Mouse (Mus musculus): ENCODE measurements around the gene Tead3. TPM values are rescaled to one million over a fixed set of nuclear protein-coding genes. Genes with fewer than 3 reads are reported as not detected.
"Not testable (repeated sequence)": the region's sequence is repeated elsewhere in the genome, so short reads cannot be mapped to it uniquely, and the experiment has no call there.

Tead3 gene
- total RNA-seq, 2 experiments from 2014 or later: 2.0 to 2.4 TPM

DNA sequence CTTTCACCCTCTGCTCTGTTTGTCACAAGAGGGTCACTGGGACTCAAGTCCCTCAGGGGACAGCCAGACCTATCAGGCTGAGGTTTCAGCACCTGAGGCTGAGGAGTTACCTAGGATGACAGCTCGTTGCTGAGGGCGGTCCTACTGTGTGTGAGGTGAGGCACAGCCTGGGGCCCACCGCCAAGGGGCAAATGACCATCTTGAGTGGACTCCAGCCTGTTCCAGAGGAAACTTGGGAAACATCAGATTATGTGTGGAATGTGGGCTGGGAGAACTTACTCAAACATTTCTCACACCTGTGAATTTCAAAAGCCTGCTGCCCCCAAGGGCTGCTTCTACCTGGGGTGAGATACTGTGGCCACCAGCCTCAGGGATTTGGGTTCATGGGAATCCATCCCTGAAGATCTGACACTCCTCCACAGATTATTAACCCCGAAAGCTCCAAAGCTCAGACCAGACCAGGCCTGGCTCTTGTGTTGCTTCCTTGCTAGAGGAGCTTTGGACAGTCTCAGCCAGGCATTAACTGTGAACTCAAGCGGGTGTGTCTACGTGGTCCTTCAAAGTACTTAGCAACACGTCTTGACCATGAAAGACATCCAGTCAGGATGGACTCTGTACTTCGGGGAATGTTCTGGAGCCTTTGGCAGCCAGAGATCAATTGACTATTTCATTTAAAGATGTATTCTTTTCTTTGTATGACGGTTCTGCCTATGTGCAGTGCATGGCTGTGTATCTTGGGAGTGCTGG, 10.1 kb upstream of the Tead3 start:
- DNase-seq (ENCODE audit: low spot score in 2 of 2): no peak

DNA sequence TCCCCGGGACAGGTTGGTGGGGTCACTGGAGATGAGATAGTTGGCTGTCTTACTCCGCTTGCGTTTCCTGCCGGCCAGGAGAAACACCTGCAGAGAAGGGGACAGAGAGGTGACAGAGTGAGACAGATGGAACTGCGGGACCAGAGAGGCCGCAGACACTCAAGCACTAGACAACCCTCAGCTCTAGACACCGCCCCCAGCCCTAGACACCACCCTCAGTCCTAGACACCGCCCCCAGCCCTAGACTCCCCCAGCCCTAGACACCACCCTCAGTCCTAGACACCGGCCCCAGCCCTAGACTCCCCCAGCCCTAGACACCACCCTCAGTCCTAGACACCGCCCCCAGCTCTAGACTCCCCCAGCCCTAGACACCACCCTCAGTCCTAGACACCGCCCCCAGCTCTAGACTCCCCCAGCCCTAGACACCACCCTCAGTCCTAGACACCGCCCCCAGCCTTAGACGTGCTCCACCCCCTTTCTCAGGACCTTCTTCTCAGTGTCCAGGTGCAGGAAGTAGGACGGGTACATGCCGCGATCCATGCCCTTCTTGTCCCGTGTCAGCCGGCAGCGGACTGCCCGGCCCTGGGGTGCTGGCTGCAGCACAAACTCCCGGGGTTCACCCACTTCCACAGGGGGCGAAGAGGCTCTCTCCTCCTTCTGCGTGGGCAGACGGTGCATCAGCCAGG, 8.1 kb upstream of the Tead3 start:
- DNase-seq (ENCODE audit: low spot score in 2 of 2): not testable (repeated sequence)

DNA sequence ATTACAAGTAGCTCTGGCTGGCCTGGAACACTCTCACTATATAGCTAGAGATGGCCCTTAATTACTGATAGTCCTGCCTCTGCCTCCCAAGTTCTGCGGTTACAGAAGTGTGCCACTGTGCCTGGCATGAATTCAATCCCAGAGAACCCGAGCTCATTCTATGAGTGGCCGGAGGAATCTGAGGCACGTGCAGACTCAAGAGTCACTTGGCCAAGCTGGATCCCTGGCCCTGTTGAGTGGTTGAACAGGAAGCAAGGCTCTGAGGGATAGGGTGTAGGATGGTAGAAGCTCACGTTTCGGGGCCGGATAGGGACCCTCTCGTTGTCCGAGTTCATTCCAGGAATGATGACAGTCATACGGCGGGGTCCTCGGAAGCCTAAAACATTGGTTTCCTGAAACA, 5.3 kb upstream of the Tead3 start:
- no peak for DNase-seq (ENCODE audit: low spot score in 2 of 2)

DNA sequence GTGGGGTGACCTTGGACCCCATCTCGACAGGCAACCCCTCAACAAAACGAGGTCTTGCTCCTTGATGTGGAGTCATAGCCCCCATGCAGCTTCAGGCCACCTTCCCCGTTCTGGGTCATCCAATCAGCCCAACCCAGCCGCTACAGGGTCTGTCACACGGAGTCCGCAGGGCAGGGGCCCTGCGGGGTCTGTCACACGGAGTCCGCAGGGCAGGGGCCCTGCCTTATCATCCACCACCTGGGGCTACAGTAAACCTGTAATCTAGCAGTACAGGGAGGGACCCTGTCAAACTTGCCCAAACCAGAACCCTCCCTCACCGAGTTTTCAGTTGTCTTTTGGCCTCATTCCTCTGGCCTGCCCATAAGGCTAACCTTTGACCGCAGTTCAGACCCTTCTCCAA, 1.4 kb upstream of the Tead3 start:
- DNase-seq (ENCODE audit: low spot score in 2 of 2): no peak

GRCm38 (mm10) chr17:28351353-28351890, 805 bp upstream of the Tead3 start:
- DNase-seq (ENCODE audit: low spot score in 2 of 2): no peak

DNA sequence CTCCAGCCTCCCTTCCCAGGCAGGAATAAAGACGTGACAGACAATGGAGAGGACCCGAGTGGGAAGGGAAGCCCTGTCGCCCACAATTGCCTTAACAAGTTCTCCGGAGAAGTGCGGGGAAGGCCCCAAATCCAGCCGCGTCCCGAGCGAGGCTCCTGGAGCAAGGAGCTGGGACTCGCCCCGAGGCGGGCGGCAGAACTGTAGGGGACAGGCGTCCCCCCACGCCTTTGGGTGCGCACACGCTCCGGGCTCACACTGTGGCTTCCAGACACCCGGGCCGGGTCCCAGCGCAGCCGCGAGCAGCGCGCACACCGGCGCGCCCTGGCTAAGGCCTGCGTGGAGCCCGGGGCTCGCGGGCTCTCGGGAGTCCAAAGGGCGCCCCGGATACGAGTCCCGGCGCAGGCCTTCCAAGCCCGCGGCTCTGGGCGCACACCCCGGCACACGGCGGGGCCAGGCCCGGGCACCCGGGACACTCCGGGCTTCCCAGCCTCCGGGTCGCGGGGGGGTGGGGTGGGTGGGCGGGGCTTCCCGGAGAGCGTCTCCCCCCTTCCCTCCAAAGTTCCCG, 634 bp downstream of the Tead3 start:
- DNase-seq (ENCODE audit: low spot score in 2 of 2): no peak

DNA sequence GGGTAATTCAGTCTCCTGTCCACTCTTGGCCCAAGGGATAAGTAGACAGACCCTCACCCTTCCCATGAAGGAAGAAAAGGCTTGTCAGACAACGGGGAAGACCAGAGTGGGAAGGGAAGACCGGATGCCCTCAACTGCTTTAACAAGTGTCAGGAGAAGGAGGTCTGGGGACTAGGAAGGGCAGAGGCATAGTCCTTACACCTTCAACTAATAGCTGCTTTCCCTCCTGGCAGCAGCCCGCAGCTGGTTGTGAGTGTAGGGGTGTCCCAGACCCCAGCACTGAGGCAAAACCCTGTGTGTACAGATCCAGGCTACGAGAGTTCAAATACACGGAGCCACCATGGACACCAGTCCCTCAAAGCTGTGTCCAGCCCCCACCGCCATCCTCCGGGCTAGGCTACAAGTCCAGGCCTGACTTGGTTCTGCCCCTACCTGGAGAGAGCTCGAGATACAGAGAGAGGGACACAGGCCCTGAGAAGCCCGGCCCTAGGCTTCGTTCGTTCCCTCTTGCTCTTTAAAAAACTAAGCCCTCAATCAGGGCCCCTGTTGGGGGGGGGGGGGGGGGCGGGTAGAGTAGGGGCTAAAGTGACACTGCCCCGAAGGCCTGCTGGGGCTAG, 1.2 kb downstream of the Tead3 start:
- DNase-seq (ENCODE audit: low spot score in 2 of 2): no peak

- no peak for DNase-seq (ENCODE audit: low spot score in 2 of 2)
Measured at GRCm38 (mm10) chr17:28348211-28348610, 2.4 kb downstream of the Tead3 start.

DNA sequence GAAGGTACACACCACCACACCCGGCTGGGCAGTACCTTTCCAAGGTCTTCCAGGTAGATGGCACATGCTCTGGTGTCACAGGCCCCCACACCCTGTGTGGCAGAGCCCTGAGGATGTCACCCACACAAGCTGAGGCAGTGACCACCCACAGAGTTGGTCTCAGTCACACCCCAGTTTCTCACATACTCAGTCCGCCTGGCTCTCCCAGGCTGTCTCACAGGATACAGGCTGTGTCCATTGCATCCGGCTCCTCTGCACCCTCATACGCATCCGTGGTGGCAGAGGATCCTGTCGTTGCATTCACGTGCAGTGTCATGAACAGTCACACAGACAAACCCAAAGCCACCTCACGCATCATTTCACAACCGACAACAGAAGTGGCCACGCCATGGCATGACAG, 3.3 kb downstream of the Tead3 start:
- no peak for DNase-seq (ENCODE audit: low spot score in 2 of 2)

- no peak for DNase-seq (ENCODE audit: low spot score in 2 of 2)
Measured at GRCm38 (mm10) chr17:28345882-28346281, 4.7 kb downstream of the Tead3 start.

DNA sequence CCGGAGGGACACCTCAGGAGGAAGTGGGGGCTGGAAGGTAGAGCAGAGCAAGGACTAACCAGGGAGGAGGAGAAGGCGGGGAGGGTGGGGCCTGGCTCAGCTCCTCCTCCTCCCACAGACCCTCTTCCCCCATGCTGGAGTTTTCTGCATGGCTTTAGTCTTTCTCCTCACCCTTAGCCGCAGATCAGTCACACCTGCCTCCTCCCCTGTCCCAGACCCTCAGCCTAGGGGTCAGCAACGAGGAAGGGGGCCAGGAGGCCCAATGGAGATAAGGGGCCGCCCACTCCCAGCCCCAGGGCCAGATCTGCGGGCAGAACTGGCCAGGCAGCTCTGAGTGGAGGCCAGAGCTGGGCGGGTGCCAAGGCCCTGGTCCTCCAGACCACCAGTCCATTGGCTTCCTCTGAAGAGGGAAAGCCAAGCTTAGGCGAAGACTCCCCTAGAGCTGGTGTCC, 5.3 kb downstream of the Tead3 start:
- DNase-seq (ENCODE audit: low spot score in 2 of 2): no peak

DNA sequence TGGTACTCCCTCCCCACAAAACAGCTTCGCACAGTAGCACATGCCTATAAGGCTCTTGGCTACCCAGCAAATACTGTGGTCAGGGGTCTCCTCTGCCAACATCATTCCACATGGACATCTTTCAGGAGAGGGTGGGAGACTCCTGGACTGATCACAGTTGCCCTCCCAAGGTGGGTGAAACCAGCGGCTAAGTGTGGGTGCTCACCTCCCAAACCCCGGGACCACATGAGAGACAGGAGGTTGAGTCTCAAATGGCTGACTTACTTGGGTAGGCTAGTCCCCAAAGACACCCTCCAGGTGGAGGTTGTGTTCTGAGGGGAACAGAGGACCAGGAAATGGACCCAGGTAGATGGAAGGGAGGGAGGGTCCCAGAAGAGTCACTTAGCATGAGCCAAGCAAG, 5.9 kb downstream of the Tead3 start:
- DNase-seq (ENCODE audit: low spot score in 2 of 2): no peak

DNA sequence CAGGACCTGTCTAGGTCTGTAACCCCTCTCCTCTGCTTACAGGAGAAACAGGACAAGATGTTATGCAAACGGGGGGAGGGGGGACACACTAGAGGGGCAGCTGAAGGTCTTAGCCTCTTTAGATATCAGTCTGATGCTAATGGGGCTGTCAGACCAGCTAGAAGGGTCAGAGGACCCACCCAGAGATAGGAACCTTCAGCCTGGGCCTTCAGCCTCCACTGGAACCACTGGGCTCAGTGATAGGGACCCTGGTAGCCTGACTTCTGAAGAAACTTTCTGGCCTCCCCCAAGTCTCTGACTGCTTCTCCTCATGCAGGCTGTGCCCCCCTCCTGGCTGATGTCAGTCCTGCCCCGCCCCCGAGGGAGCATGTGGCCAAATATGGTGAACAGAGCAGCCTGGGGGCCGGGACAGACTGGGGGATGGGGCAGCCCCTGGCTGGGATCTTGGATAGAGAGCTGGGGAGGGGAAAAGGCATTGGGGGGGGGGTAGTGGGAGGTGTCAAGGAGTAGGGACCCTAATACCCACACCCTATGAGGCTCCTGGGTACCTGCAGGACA, 6.5 kb downstream of the Tead3 start:
- no peak for DNase-seq (ENCODE audit: low spot score in 2 of 2)

- peak; percentile 39 to 64 for DNase-seq (ENCODE audit: low spot score in 2 of 2)
Measured at GRCm38 (mm10) chr17:28341091-28341490, 9.5 kb downstream of the Tead3 start.

DNA sequence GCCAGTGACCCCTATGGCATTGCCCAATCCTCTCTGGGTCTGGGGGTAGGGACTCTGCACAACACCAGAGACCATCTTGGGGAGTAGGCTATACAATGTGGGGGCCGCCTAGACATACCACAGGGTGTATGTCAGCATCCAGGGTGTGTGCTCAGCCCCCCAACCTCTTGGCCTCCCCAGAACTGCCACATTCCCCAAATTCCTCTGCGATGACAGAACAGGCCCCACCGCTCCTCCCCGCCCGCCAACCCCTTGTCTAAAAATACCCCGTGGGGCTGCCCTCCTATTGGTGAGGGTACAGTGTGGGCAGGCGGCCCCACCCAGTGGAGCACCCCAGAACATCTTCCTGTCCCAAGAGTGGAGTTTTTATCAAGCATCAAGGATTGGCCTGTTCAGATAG, 10.0 kb downstream of the Tead3 start:
- no peak for DNase-seq (ENCODE audit: low spot score in 2 of 2)

- DNase-seq (ENCODE audit: low spot score in 2 of 2): no peak
Measured at GRCm38 (mm10) chr17:28337547-28337946, 13.1 kb downstream of the Tead3 start.

GRCm38 (mm10) chr17:28335267-28335666, 15.3 kb downstream of the Tead3 start:
- no peak for DNase-seq (ENCODE audit: low spot score in 2 of 2)

- no peak for DNase-seq (ENCODE audit: low spot score in 2 of 2)
Measured at GRCm38 (mm10) chr17:28332915-28333546, 17.6 kb downstream of the Tead3 start.

DNA sequence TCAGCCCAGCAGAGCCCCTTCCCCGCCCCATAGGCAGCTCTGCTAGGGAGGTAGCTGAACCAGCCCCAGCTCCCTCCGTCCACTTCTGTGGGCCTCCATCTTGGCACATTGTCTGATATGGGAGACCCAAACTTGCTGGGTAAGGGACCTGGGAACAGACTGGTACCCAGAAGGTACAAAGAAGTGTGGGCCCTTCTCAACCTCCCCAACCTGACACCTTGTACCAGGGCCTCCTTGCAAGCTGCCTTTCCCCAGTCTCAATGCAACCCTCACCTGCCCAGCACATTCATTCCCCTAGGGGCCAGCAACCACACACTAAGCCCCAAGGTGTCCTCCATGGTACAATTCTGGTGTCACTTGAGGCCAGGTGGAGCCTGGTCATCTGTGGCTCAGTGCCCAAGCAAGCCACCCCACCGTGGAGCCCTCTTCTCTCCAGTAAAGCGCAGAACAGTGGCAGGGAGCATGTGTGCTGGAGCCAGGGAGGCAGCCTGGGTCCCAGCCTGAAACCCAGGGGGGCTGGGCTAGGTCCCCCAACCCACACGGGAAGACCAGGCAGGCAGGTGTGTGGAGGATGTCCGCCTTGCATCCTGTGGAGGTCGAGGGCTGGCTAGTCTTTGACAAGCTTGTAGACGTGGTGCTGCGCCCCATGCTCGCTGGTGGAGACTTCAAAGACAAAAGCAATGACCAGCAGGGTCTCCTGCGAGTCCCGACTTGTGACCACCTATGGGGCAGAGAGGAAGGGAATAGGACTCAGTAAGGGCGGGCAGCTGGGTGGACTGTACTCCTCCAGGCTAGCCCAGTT, 18.3 kb downstream of the Tead3 start:
- no peak for DNase-seq (ENCODE audit: low spot score in 2 of 2)

All from layer of hippocampus, adult 18-20 months (tissue).